Mouse (Mus musculus): Measurements from ENCODE around the gene Ets2.

Gene Ets2

DNA sequence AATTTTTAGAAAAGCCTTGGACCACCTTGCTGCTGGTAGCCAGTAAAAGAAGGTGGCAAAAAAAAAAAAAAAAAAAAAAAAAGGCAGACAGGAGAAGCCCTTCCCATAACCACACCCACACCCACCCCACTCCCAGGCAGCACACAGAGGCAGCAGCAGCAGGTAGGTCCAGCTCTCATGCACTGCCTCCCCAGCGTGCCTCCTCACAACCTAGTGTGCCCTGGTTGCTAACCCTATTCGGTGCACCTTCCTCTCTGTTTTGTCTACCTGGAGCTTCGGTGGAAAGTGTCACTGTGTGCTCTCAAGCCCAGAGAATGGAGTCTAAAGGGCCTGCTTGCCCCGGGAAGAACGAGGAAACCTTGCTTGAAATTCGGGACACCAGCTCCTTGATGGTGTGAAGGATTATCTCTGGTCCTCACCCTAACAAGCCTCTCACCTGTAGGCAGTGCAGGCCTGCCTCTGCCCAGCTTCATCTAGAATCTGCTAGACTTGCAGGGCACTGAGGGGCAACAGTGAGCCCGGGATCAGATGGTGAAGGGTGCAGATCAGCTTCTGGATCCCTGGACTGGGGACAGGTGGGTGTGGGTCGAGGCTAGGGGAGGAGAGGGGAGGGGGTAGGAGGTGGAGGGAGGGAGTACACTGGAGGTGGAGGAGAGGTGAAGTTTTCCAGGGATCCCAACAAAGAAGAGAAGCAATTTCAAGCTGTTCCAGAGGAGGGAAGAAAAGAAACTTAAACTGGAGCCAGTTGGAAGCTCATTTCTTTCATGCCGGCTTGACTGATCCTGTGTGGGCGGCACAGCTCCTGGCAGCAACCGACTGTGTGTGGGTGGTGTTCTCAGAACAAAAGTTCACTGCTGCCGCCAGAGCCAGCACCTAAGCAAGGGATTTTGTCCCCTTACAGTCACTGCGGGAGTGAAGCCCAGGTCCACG is 67.5 kb downstream of the Ets2 start:
- no peak for DNase-seq (ENCODE audit: low spot score)

DNA sequence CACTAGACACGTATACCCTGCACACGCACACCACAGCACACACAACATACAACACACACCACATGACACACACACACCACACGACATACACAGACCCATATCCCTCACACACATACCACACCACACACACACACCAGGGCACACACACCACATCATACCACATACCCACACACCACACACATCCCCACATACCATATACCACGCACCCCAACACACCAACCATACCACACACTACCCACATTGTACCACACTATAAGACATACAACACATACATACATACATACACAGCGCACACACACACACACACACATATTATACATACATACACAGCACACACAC is 68.1 kb downstream of the Ets2 start:
- DNase-seq (ENCODE audit: low spot score), result no peak

DNA sequence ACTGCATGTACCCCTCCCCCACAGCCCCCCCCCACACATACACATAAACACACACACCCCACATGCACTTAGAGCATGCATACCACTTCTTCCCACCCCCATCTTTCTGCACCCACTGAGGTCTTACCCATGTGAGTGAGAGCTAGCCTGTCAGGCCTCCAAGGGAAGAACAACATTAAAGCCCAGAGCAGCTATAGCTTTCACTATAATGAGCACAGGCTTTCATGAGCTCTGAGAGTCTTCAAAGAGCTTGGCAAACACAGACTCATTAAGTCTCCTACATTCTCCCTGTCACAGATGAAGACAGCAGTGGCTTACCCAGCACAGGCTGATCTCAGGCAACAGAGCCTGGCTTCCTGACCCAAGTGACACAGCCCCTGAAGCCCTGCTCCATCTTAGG is 68.5 kb downstream of the Ets2 start:
- no peak for DNase-seq (ENCODE audit: low spot score)

Measured in urinary bladder, postnatal 25 days (tissue).